Mouse (Mus musculus): ENCODE results near the gene Nop53. TPM values are rescaled to one million over a fixed set of nuclear protein-coding genes. Genes with fewer than 3 reads are reported as not detected.
A peak's percentile ranks its signal among the peaks of the same experiment; 100 is the strongest.
"Not testable (repeated sequence)": the region's sequence is repeated elsewhere in the genome, so short reads cannot be mapped to it uniquely, and the experiment has no call there.

The Nop53 gene
- polyA plus RNA-seq, 1 experiment from 2014 or later, result 122 TPM

DNA sequence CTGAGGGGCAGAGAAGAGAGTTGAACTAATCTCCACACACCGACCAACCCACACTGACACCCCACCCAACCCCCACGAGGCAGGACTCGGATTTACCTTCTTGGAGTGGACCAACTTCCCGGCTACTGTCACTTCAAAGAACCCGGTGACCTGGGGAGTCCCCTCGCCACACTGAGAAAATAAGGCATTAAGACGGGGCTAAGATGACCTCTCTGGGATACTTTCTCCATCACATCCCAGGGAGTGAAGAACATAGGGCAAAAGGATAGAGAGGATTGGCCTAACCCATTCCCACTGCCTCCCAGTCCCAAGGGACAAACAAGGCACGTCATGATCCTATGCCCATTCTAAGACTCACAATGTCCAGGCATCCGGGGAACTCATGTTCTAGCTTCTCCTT is 25.9 kb downstream of the Nop53 start:
- Histone ChIP-seq H3K27me3 (replicated peaks) (no peaks in the 10 kb centered on the region), H3K27ac (ENCODE audit: poor library complexity, severe bottlenecking) (no peak overlapping the region), H3K36me3 (peaks cover 45% of the 10 kb centered on the region), H3K4me2 (peak overlapping the region; percentile 88), H3K9ac (0 out of 2 replicates have a peak overlapping the region, but pooled peaks have one; percentile 21), H3K9me3 (replicated peaks) (no peaks in the 10 kb centered on the region), H3K4me1 (replicated peaks) (peaks cover 27% of the 10 kb centered on the region), H3K4me3 (no peak overlapping the region)
- ATAC-seq (ENCODE audit: insufficient number of reproducible peaks, low FRiP score), result no peak
- 87% methylated on average over 9 of the region's 9 CpGs for WGBS

DNA sequence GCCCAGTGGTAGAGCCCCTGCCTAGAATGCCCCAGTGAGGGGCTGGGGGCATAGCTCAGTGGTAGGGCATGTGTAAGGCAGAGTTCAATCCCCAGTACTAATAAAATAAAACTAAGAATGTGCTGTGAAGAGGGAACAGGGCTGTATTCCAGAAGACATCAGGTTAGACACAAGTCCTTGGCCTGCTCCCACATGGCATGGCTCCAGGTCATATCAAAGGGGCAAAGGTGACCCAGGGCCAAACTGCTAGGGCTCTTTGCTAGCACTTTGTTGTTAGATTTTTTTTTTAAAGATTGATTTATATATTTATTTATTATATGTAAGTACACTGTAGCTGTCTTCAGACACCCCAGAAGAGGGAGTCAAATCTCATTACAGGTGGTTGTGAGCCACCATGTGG is 27.5 kb downstream of the Nop53 start:
- H3K4me1 ChIP-seq (replicated peaks), result peaks cover 27% of the 10 kb centered on the region
- H3K4me3 ChIP-seq, result no peak overlapping the region
- peaks cover 45% of the 10 kb centered on the region for H3K36me3 ChIP-seq
- H3K27me3 ChIP-seq (replicated peaks), result no peaks in the 10 kb centered on the region
- H3K9me3 ChIP-seq (replicated peaks), result no peaks in the 10 kb centered on the region
- ATAC-seq (ENCODE audit: insufficient number of reproducible peaks, low FRiP score), result no peak
- H3K4me2 ChIP-seq, result no peak overlapping the region
- H3K9ac ChIP-seq, result no peak overlapping the region
- no peak overlapping the region for H3K27ac ChIP-seq (ENCODE audit: poor library complexity, severe bottlenecking)

DNA sequence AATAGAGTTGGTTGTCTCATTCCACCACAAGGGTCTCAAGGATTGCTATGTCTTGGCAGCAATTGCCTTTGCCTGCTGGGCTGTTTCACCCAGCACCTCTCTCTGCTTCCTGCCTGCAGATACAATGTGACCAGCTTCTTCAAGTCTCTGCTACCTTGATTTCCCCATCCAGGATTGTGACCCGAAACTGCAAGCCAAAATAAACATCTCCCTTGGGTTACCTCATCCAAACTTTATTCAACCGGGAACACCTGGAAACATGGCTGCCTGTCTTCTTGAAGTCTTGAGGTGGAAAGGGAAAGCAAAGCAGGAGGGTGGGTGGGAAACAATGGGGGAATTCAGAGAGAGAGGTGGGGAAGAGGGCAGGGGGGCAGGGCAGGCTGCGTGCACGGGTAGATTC is 28.9 kb downstream of the Nop53 start:
- H3K9me3 ChIP-seq (replicated peaks), result no peaks in the 10 kb centered on the region
- H3K9ac ChIP-seq, result no peak overlapping the region
- H3K4me3 ChIP-seq, result no peak overlapping the region
- no peaks in the 10 kb centered on the region for H3K27me3 ChIP-seq (replicated peaks)
- no peak overlapping the region for H3K27ac ChIP-seq (ENCODE audit: poor library complexity, severe bottlenecking)
- no peak for ATAC-seq (ENCODE audit: insufficient number of reproducible peaks, low FRiP score)
- peaks cover 25% of the 10 kb centered on the region for H3K4me1 ChIP-seq (replicated peaks)
- 86% methylated on average over 4 of the region's 4 CpGs for WGBS
- H3K4me2 ChIP-seq, result no peak overlapping the region
- H3K36me3 ChIP-seq, result peaks cover 45% of the 10 kb centered on the region

DNA sequence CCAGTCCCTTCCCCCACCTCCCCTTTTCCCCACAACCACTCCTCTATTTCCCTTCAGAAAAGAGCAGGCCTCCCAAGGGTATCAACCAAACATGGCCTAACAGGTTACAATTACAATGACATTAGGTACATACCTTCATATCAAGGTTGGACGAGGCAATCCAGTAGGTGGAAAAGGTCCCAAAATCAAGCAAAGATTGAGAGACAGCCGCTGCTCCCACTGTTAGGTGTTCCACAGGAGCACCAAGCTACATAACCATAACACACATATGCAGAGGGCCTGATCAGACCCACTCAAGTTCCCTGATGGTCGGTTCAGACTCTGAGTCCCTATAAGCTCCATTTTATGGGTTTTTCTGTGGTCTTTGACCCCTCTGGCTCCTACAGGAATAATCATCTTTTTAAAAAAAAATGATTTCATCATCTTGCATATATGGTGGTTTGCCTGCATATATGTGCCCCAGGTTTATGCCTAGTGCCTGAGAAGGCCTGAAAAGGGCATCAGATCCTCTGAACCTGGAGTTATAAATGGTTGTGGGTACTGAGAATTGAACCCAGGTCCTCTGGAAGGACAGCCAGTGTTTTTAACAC is 29.6 kb downstream of the Nop53 start:
- no peak overlapping the region for H3K4me3 ChIP-seq
- H3K4me1 ChIP-seq (replicated peaks), result peaks cover 23% of the 10 kb centered on the region
- no peak for ATAC-seq (ENCODE audit: insufficient number of reproducible peaks, low FRiP score)
- no peak overlapping the region for H3K4me2 ChIP-seq
- 76% methylated on average over 3 of the region's 3 CpGs for WGBS
- no peaks in the 10 kb centered on the region for H3K9me3 ChIP-seq (replicated peaks)
- no peaks in the 10 kb centered on the region for H3K27me3 ChIP-seq (replicated peaks)
- H3K27ac ChIP-seq (ENCODE audit: poor library complexity, severe bottlenecking), result no peak overlapping the region
- H3K9ac ChIP-seq, result no peak overlapping the region
- H3K36me3 ChIP-seq, result peaks cover 45% of the 10 kb centered on the region

DNA sequence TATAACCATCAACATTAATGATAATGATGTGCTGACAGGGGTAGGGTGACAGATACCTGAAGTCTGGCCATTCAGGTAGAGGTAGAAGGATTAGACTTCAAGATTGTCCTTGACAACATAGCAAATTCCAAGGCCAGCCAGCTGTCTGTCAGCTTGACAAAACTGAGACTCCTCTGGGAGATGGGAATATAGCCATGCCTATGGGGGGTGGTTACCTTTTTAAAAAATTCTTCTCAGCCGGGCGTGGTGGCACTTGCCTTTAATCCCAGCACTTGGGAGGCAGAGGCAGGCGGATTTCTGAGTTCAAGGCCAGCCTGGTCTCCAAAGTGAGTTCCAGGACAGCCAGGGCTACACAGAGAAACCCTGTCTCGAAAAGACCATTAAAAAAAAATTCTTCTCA is 30.2 kb downstream of the Nop53 start:
- not testable (repeated sequence) for H3K27ac ChIP-seq (ENCODE audit: poor library complexity, severe bottlenecking); H3K9ac ChIP-seq; H3K27me3 ChIP-seq (replicated peaks); H3K4me2 ChIP-seq; ATAC-seq (ENCODE audit: insufficient number of reproducible peaks, low FRiP score); H3K4me3 ChIP-seq; H3K9me3 ChIP-seq (replicated peaks)
- WGBS, result 85% methylated on average over 4 of the region's 4 CpGs
- H3K4me1 ChIP-seq (replicated peaks), result peaks cover 18% of the 10 kb centered on the region
- H3K36me3 ChIP-seq, result peaks cover 45% of the 10 kb centered on the region

DNA sequence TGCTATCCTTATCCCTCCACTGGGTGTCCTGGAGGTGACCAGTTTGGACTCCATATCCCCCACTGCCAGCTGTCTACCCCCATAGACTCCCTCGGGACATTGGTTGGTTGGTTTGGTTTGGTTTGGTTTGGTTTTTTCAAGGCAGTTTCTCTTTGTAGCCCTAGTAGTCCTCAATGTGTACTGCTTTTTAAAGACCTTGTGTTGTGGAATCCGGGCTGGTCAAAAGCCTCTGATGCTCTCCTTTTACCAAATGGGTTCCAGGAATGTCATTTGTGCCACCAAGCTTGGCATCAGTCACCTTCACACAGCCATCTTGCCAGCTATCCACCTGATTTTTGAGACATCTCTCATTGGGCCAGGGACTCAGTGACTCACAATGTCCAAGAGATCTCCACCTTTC is 31.1 kb downstream of the Nop53 start:
- no peak overlapping the region for H3K27ac ChIP-seq (ENCODE audit: poor library complexity, severe bottlenecking)
- peaks cover 38% of the 10 kb centered on the region for H3K36me3 ChIP-seq
- no peak overlapping the region for H3K4me3 ChIP-seq
- no peak overlapping the region for H3K9ac ChIP-seq
- no peaks in the 10 kb centered on the region for H3K9me3 ChIP-seq (replicated peaks)
- 86% methylated on average over 2 of the region's 2 CpGs for WGBS
- H3K27me3 ChIP-seq (replicated peaks), result no peaks in the 10 kb centered on the region
- peaks cover 8% of the 10 kb centered on the region; the same call in 1 of the 2 replicates for H3K4me1 ChIP-seq (replicated peaks)
- no peak overlapping the region for H3K4me2 ChIP-seq
- no peak for ATAC-seq (ENCODE audit: insufficient number of reproducible peaks, low FRiP score)

DNA sequence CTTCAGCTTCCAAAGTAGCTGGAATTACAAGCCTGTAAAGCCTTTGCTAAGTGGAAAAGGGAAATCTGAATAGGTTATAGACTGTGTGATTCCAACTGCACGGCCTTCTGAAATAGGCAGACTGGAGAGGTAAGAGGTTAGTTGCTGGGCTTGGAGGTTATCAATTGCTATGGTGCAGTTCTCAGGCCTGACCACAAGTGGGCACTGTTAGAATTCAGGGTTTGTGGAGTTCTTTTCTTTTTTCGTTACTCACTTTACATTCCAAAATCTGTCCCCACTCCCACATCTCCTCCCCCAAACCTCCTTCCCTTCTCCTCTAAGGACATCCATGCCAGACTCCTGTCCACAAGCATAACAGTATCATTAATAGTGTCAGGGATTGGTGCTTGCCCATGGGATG is 31.6 kb downstream of the Nop53 start:
- Histone ChIP-seq H3K36me3 (peaks cover 33% of the 10 kb centered on the region), H3K27ac (ENCODE audit: poor library complexity, severe bottlenecking) (no peak overlapping the region), H3K4me3 (no peak overlapping the region), H3K9me3 (replicated peaks) (no peaks in the 10 kb centered on the region), H3K4me1 (replicated peaks) (peaks cover 5% of the 10 kb centered on the region; the same call in 1 of the 2 replicates), H3K9ac (no peak overlapping the region), H3K4me2 (no peak overlapping the region), H3K27me3 (replicated peaks) (no peaks in the 10 kb centered on the region)
- 30% methylated on average over 2 of the region's 2 CpGs for WGBS
- no peak for ATAC-seq (ENCODE audit: insufficient number of reproducible peaks, low FRiP score)

DNA sequence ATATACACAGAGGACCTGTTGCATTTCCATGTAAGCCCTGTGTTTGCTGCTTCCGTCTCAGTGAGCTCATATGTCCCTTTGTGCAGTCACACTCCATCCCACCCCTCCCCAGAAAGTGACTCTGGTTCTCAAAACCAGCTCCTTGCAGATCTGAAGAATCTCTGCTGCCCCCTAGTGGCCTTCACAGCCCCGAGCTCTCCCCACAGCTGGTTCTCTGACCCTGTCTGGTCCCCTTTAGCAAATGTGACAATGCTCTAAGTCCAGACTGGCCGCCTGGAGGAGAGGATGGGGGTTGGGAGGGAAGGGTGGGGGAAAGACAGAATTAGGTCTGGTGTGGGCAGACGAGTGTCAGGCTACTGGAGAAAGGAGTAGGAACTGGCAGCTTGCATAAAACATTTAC is 33.7 kb downstream of the Nop53 start:
- Histone ChIP-seq H3K36me3 (peaks cover 13% of the 10 kb centered on the region), H3K27ac (ENCODE audit: poor library complexity, severe bottlenecking) (no peak overlapping the region), H3K4me2 (no peak overlapping the region), H3K4me1 (replicated peaks) (peaks cover 5% of the 10 kb centered on the region; the same call in 1 of the 2 replicates), H3K9ac (no peak overlapping the region), H3K27me3 (replicated peaks) (no peaks in the 10 kb centered on the region), H3K4me3 (no peak overlapping the region), H3K9me3 (replicated peaks) (no peaks in the 10 kb centered on the region)
- ATAC-seq (ENCODE audit: insufficient number of reproducible peaks, low FRiP score), result peak; percentile 61
- under 1% methylated on average over 4 of the region's 4 CpGs for WGBS

DNA sequence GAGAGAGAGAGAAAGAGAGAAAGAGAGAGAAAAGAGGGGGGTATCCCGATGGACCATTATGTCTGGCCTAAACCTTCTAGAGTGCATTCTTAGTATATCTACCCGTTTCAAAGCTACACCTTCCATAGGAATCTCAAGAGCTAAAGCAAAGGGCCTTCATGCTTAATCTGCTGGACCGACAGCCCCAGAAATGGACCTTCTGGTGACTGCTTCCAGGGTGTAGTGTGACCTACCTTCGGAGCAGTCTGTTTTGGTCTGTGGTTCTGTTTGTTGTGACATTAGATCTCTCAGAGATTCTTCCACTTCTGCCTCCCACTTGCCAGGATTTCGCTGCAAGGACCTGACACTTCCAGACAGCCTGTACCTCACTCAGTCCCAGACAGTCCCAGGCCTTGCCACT is 35.4 kb downstream of the Nop53 start:
- Histone ChIP-seq H3K4me3 (no peak overlapping the region), H3K9me3 (replicated peaks) (no peaks in the 10 kb centered on the region), H3K4me1 (replicated peaks) (peaks cover 5% of the 10 kb centered on the region; the same call in 1 of the 2 replicates), H3K36me3 (no peaks in the 10 kb centered on the region), H3K27ac (ENCODE audit: poor library complexity, severe bottlenecking) (no peak overlapping the region), H3K27me3 (replicated peaks) (no peaks in the 10 kb centered on the region), H3K9ac (no peak overlapping the region), H3K4me2 (no peak overlapping the region)
- 68% methylated on average over 5 of the region's 5 CpGs for WGBS
- no peak for ATAC-seq (ENCODE audit: insufficient number of reproducible peaks, low FRiP score)

DNA sequence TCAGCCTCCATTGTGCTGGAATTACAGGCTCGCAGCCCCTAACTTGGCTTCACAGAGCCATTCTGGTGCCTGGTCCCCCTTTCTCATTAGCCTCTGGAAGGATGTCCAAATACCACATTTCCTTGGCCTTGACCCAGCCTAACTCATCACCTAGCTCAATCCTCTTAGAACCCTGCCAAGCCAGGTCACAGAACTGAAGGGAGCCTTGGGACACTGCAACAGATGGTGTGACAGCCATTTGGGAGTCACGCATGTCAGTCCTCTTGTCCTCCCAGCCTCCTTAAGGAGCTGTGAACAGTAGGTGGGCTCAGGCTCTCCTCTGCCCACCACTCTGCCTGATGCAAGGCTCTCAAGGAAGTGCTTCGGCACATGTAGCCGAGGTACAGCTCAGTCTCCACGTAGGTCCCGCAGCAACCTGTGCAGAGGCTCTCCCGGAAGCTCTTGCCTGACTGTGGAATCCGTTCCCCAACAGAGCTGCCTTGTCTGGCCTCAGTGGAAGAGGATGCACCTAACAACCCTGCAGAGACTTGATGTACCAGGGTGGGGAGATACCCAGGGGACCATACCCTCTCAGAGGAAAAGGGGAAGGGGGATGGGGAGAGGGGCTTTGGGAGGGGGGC is 37.8 kb downstream of the Nop53 start:
- Histone ChIP-seq H3K27me3 (replicated peaks) (no peaks in the 10 kb centered on the region), H3K27ac (ENCODE audit: poor library complexity, severe bottlenecking) (no peak overlapping the region), H3K4me1 (replicated peaks) (peaks cover 5% of the 10 kb centered on the region; the same call in 1 of the 2 replicates), H3K4me2 (no peak overlapping the region), H3K36me3 (no peaks in the 10 kb centered on the region), H3K4me3 (no peak overlapping the region), H3K9me3 (replicated peaks) (no peaks in the 10 kb centered on the region), H3K9ac (no peak overlapping the region)
- WGBS, result 46% methylated on average over 8 of the region's 8 CpGs
- ATAC-seq (ENCODE audit: insufficient number of reproducible peaks, low FRiP score), result no peak

DNA sequence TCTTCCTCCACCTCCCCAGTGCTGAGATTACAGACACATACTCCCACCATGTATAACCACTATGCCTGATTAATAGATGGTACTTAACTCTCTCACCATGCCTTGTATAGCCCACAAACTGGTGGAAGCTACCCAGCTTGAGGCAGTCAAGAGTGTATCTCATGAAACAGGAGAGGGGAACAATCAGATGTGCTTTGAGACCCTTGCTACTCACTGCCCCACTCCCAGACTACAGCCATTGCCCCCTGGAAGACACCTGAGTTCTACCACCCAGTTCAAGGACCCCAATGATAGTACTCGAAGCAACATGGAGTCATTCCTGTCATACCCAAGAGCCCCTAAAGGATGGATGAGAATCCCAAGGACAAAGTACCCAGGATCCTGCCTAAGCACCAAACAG is 39.3 kb downstream of the Nop53 start:
- H3K27me3 ChIP-seq (replicated peaks), result no peaks in the 10 kb centered on the region
- WGBS, result 62% methylated on average over 1 of the region's 1 CpGs
- no peaks in the 10 kb centered on the region for H3K36me3 ChIP-seq
- no peak overlapping the region for H3K9ac ChIP-seq
- H3K4me2 ChIP-seq, result no peak overlapping the region
- H3K27ac ChIP-seq (ENCODE audit: poor library complexity, severe bottlenecking), result no peak overlapping the region
- no peaks in the 10 kb centered on the region for H3K4me1 ChIP-seq (replicated peaks)
- H3K9me3 ChIP-seq (replicated peaks), result no peaks in the 10 kb centered on the region
- no peak overlapping the region for H3K4me3 ChIP-seq
- no peak for ATAC-seq (ENCODE audit: insufficient number of reproducible peaks, low FRiP score)

DNA sequence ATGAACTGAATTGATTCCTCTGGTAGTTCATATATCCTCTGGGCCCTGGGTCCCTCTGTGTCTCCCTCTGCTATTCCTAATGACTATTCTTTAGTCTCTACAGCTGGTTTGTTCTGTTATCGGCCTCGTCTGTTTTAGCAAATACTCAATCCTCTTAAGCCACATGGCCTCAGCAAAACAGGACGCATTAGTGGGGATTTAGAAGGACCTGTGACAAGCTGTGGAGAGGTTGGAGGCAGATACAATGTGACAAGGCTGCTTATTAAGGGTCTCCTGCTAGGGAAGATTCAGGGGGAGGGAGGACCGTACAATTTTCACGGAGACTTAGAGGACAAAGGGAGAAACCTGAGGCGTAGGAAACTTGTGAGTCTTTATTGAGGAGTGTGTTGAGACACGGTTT is 40.0 kb downstream of the Nop53 start:
- no peak overlapping the region for H3K9ac ChIP-seq
- no peak for ATAC-seq (ENCODE audit: insufficient number of reproducible peaks, low FRiP score)
- 71% methylated on average over 7 of the region's 7 CpGs for WGBS
- H3K27me3 ChIP-seq (replicated peaks), result no peaks in the 10 kb centered on the region
- H3K4me1 ChIP-seq (replicated peaks), result no peaks in the 10 kb centered on the region
- H3K4me3 ChIP-seq, result no peak overlapping the region
- no peaks in the 10 kb centered on the region for H3K36me3 ChIP-seq
- H3K4me2 ChIP-seq, result no peak overlapping the region
- no peak overlapping the region for H3K27ac ChIP-seq (ENCODE audit: poor library complexity, severe bottlenecking)
- H3K9me3 ChIP-seq (replicated peaks), result no peaks in the 10 kb centered on the region
